9 mouse cellular contexts compared by ENCODE assay signal in the genomic region with DNA sequence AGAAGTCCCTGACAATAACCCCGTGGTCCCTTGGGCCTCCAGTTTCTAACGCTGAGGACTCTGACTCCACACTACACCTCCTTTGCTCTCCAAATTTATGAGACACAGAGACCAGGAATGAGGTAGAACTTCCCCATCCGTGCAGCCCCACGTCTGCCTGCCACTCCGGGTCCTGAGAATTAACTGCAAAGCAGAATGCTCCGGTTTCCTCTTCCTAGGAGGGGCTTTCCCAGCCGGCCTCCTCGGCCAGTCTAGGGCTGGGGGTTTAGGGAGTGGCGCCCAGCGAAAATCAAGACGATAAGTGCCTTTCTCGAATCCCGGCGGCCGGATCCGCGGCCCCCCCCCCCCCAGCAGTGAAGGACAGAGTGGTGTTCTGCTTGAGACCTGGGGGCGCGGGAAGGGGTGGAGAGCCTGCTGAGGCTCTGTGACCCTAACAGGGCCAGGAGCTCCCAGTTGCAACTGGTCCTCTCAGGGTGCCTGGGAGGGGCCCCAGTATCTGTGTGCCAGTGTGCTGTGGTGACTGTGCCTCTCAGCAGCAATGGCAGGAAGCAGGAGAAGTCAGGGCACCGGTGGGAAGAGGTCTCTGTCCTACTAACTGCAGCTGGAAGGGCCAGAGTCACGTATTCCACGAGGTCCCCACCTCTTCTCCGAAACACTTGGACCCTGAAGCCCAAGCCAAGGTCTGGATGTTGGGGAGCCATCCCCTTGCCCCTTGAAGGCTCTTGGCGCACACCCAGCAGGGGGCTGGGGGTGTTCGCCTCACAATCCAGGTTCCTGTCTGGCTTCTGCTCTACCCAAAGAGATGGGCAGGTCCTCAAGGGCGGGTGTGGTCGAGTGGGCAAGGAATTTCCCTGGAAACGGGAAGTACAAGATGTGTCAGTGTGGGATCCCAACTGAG. TPM values are rescaled to one million over a fixed set of nuclear protein-coding genes. Genes with fewer than 3 reads are reported as not detected.
DNase-seq lines count a peak whose midpoint lies in the region; ATAC-seq and TF ChIP-seq lines count a peak whose summit lies in the region.
"Had no signal": no experiment of that assay in that cellular context is flagged by ENCODE, and none has a peak within 500 bp of the region (broad histone marks: within the 10 kb centered on the region; RNA-seq: fewer than 3 reads in every experiment).

No protein-coding gene starts in this region.

- ATAC-seq in forebrain, embryonic 16.5 days, result no peak
- ATAC-seq in intestine, postnatal 0 days, result no peak
- ATAC-seq in megakaryocyte progenitor cell, adult 5-6 weeks (replicated peaks; ENCODE audit: poor library complexity), result 0 out of 2 replicates have a peak, but pooled peaks have one; percentile 13
- ATAC-seq in erythroid progenitor cell, adult 5-6 weeks (replicated peaks; ENCODE audit: low FRiP score, poor library complexity, severe bottlenecking), result no peak

- DNase-seq in gastrocnemius, postnatal 25 days, result peak; percentile 60
- no peak for DNase-seq in gastrocnemius, adult 8-10 months (ENCODE audit: low spot score in 2 of 2)
- no peak for DNase-seq in layer of hippocampus, adult 2 months (ENCODE audit: low spot score in 2 of 2)
- DNase-seq in adipocyte (ENCODE audit: low spot score), result no peak

- no peak for TF ChIP-seq CTCF in intestine, postnatal 0 days (IDR thresholded peaks at IDR 0.05; ENCODE audit: low read depth)
- no peak for TF ChIP-seq CTCF in layer of hippocampus, adult 2 months (conservative IDR thresholded peaks at IDR 0.05)

- H3K27me3 ChIP-seq in forebrain, embryonic 16.5 days (replicated peaks; ENCODE audit: control insufficient read depth, insufficient read depth, low read length), result peaks cover 3% of the 10 kb centered on the region; the same call in 1 of the 2 replicates
- H3K27me3 ChIP-seq in intestine, postnatal 0 days (replicated peaks; ENCODE audit: control insufficient read depth, insufficient read depth, low read length), result no peaks in the 10 kb centered on the region

- H3K4me2 ChIP-seq in forebrain, embryonic 16.5 days (ENCODE audit: low read length), result peak overlapping the region; percentile 6; the same call in 1 of the 2 replicates
- peak overlapping the region; percentile 41 for H3K4me2 ChIP-seq in intestine, postnatal 0 days (replicated peaks; ENCODE audit: low read depth)

- peaks cover 5% of the 10 kb centered on the region; the same call in 1 of the 2 replicates for H3K4me1 ChIP-seq in forebrain, embryonic 16.5 days (replicated peaks; ENCODE audit: control insufficient read depth, insufficient read depth, low read length)
- H3K4me1 ChIP-seq in intestine, postnatal 0 days (replicated peaks; ENCODE audit: control insufficient read depth, insufficient read depth, low read length), result peaks cover 21% of the 10 kb centered on the region; the same call in 1 of the 2 replicates

- no peaks in the 10 kb centered on the region for H3K36me3 ChIP-seq in forebrain, embryonic 16.5 days (ENCODE audit: control insufficient read depth, insufficient read depth)
- no peaks in the 10 kb centered on the region for H3K36me3 ChIP-seq in intestine, postnatal 0 days (ENCODE audit: control insufficient read depth, insufficient read depth)

- H3K27ac ChIP-seq in forebrain, embryonic 16.5 days (ENCODE audit: low read length), result no peak overlapping the region
- H3K27ac ChIP-seq in intestine, postnatal 0 days (ENCODE audit: low read depth, low read length), result no peak overlapping the region
- H3K27ac ChIP-seq in layer of hippocampus, adult 2 months, result no peak overlapping the region

- no peaks in the 10 kb centered on the region for H3K9me3 ChIP-seq in forebrain, embryonic 16.5 days (ENCODE audit: control insufficient read depth, low read length)
- no peaks in the 10 kb centered on the region for H3K9me3 ChIP-seq in intestine, postnatal 0 days (ENCODE audit: control insufficient read depth)

- no peak overlapping the region for H3K4me3 ChIP-seq in forebrain, embryonic 16.5 days (replicated peaks; ENCODE audit: low read length)
- no peak overlapping the region for H3K4me3 ChIP-seq in intestine, postnatal 0 days (ENCODE audit: low read depth, low read length)
- no peak overlapping the region for H3K4me3 ChIP-seq in layer of hippocampus, adult 2 months

- H3K9ac ChIP-seq in forebrain, embryonic 16.5 days (replicated peaks; ENCODE audit: low read depth, low read length), result 0 out of 2 replicates have a peak overlapping the region, but pooled peaks have one; percentile 10
- H3K9ac ChIP-seq in intestine, postnatal 0 days (ENCODE audit: low read depth, low read length), result peak overlapping the region; percentile 2

- 9% methylated on average over 28 of the region's 28 CpGs for WGBS in forebrain, embryonic 16.5 days
- 12% methylated on average over 28 of the region's 28 CpGs for WGBS in intestine, postnatal 0 days

RNA-seq across cellular contexts. Expression of a gene that starts 6.6 kb away (rescaled TPM):
- total RNA-seq in gastrocnemius, postnatal 25 days (2021), result 10 to 100 TPM; 61.0 to 63.6 TPM
- 100 to 1,000 TPM in 1 of 4 experiments, 10 to 100 TPM in 3; 39.2 to 148 (median 53.2) TPM for total RNA-seq in gastrocnemius, adult 8-10 months (2022)
- 39.3 and 41.7 TPM in 2 replicates for polyA plus RNA-seq in forebrain, embryonic 16.5 days (2015; fragmentation: Nextera tagmentation; extraction: Ambion mirVana)
- polyA plus RNA-seq in intestine, postnatal 0 days (2015; fragmentation: Nextera tagmentation; extraction: Ambion mirVana), result 9.7 and 10.1 TPM in 2 replicates
- 25.8 and 30.0 TPM in 2 replicates for total RNA-seq in megakaryocyte progenitor cell, adult 5-6 weeks (2015)
- total RNA-seq in megakaryocyte progenitor cell, adult 5-6 weeks (2017), result 40.2 and 58.9 TPM in 2 replicates
- total RNA-seq in layer of hippocampus, adult 2 months (2021), result 10 to 100 TPM; 80.8 to 90.5 TPM
- total RNA-seq in erythroid progenitor cell, adult 5-6 weeks (2015; ENCODE audit: low replicate concordance), result 5.9 and 6.8 TPM in 2 replicates
- 7.6 and 10.6 TPM in 2 replicates for total RNA-seq in erythroid progenitor cell, adult 5-6 weeks (2017; ENCODE audit: low replicate concordance)

RNA-seq across cellular contexts. Expression of a gene that starts 19.9 kb away (rescaled TPM):
- total RNA-seq in gastrocnemius, postnatal 25 days (2021), result not detected
- total RNA-seq in gastrocnemius, adult 8-10 months (2022), result not detected
- polyA plus RNA-seq in forebrain, embryonic 16.5 days (2015; fragmentation: Nextera tagmentation; extraction: Ambion mirVana), result not detected in 2 replicates
- polyA plus RNA-seq in intestine, postnatal 0 days (2015; fragmentation: Nextera tagmentation; extraction: Ambion mirVana), result not detected in 2 replicates
- total RNA-seq in megakaryocyte progenitor cell, adult 5-6 weeks (2015), result not detected in 2 replicates
- total RNA-seq in megakaryocyte progenitor cell, adult 5-6 weeks (2017), result not detected in 2 replicates
- total RNA-seq in layer of hippocampus, adult 2 months (2021), result not detected
- total RNA-seq in erythroid progenitor cell, adult 5-6 weeks (2015; ENCODE audit: low replicate concordance), result not detected in 2 replicates
- not detected in 2 replicates for total RNA-seq in erythroid progenitor cell, adult 5-6 weeks (2017; ENCODE audit: low replicate concordance)
- polyA plus RNA-seq: small intestine, adult 2 months had no signal

RNA-seq across cellular contexts. Expression of a gene that starts 38.5 kb away (rescaled TPM):
- not detected for total RNA-seq in gastrocnemius, postnatal 25 days (2021)
- not detected for total RNA-seq in gastrocnemius, adult 8-10 months (2022)
- polyA plus RNA-seq in forebrain, embryonic 16.5 days (2015; fragmentation: Nextera tagmentation; extraction: Ambion mirVana), result not detected in 2 replicates
- not detected in 2 replicates for polyA plus RNA-seq in intestine, postnatal 0 days (2015; fragmentation: Nextera tagmentation; extraction: Ambion mirVana)
- total RNA-seq in megakaryocyte progenitor cell, adult 5-6 weeks (2015), result not detected in 2 replicates
- total RNA-seq in megakaryocyte progenitor cell, adult 5-6 weeks (2017), result not detected in 2 replicates
- total RNA-seq in layer of hippocampus, adult 2 months (2021), result not detected
- not detected in 2 replicates for total RNA-seq in erythroid progenitor cell, adult 5-6 weeks (2015; ENCODE audit: low replicate concordance)
- not detected in 2 replicates for total RNA-seq in erythroid progenitor cell, adult 5-6 weeks (2017; ENCODE audit: low replicate concordance)
- polyA plus RNA-seq: small intestine, adult 2 months had no signal

RNA-seq across cellular contexts. Expression of a gene that starts 49.9 kb away (rescaled TPM):
- total RNA-seq in gastrocnemius, postnatal 25 days (2021), result not detected
- total RNA-seq in gastrocnemius, adult 8-10 months (2022), result not detected
- not detected in 2 replicates for polyA plus RNA-seq in forebrain, embryonic 16.5 days (2015; fragmentation: Nextera tagmentation; extraction: Ambion mirVana)
- polyA plus RNA-seq in intestine, postnatal 0 days (2015; fragmentation: Nextera tagmentation; extraction: Ambion mirVana), result 104 and 125 TPM in 2 replicates
- total RNA-seq in megakaryocyte progenitor cell, adult 5-6 weeks (2015), result not detected in 2 replicates
- not detected in 2 replicates for total RNA-seq in megakaryocyte progenitor cell, adult 5-6 weeks (2017)
- not detected for total RNA-seq in layer of hippocampus, adult 2 months (2021)
- not detected in 2 replicates for total RNA-seq in erythroid progenitor cell, adult 5-6 weeks (2015; ENCODE audit: low replicate concordance)
- not detected in 2 replicates for total RNA-seq in erythroid progenitor cell, adult 5-6 weeks (2017; ENCODE audit: low replicate concordance)
